In the genomic region with DNA sequence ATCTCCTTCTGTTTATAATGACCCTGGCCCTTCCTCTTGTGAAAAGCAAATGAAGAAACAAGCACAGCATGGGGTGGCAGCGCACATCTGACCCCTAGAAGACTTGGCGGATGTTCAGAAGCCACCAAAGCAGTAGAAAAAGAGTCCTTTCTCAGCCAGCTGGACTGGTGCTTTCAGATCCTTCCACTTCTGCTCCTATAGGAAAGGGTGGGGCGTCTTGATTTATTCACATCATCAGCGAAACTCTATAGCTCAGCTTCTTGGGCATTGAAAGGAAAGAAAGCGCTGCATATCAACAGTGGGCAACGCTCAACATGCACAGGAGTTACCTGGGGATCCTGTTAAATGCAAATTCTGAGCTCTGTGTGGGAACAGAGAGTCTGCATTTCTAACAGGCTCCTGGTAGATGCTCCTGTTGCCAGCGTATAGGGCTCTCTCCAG, we compare ENCODE assay signal across 9 mouse cellular contexts.
DNase-seq lines count a peak whose midpoint lies in the region; ATAC-seq and TF ChIP-seq lines count a peak whose summit lies in the region.
"Had no signal": no experiment of that assay in that cellular context is flagged by ENCODE, and none has a peak within 500 bp of the region (broad histone marks: within the 10 kb centered on the region; RNA-seq: fewer than 3 reads in every experiment).

No protein-coding gene starts in this region.

- no peak for TF ChIP-seq EP300 in lung, postnatal 0 days (IDR thresholded peaks at IDR 0.05)
- TF ChIP-seq EP300 in liver, postnatal 0 days (IDR thresholded peaks at IDR 0.05; ENCODE audit: low read depth), result no peak

- H3K9me3 ChIP-seq in kidney, embryonic 15.5 days (replicated peaks), result no peaks in the 10 kb centered on the region
- no peaks in the 10 kb centered on the region for H3K9me3 ChIP-seq in lung, postnatal 0 days (ENCODE audit: low read length)
- no peaks in the 10 kb centered on the region for H3K9me3 ChIP-seq in neural tube, embryonic 15.5 days (replicated peaks)
- H3K9me3 ChIP-seq in liver, postnatal 0 days (ENCODE audit: low read length), result no peaks in the 10 kb centered on the region
- H3K9me3 ChIP-seq: heart, embryonic 15.5 days had no signal

- no peaks in the 10 kb centered on the region for H3K4me1 ChIP-seq in kidney, embryonic 15.5 days
- H3K4me1 ChIP-seq in lung, postnatal 0 days (ENCODE audit: insufficient read depth, low read depth, low read length), result no peaks in the 10 kb centered on the region
- 0 out of 2 replicates have a peak, but pooled peaks cover 4% of the 10 kb centered on the region for H3K4me1 ChIP-seq in neural tube, embryonic 15.5 days
- no peaks in the 10 kb centered on the region for H3K4me1 ChIP-seq in liver, postnatal 0 days (ENCODE audit: insufficient read depth)
- H3K4me1 ChIP-seq: heart, embryonic 15.5 days had no signal

- DNase-seq in kidney, adult 18-20 months, result no peak
- DNase-seq in embryo, embryonic 9.5 days (ENCODE audit: extremely low spot score), result peak; percentile 13
- peak; percentile 13 for DNase-seq in lung, postnatal 0 days (ENCODE audit: low spot score)
- no peak for DNase-seq in liver, postnatal 0 days
- no peak for DNase-seq in c-Kit-positive CD71-positive TER-119-positive erythroid progenitor cells, embryonic 14.5 days (ENCODE audit: low spot score)
- DNase-seq in heart, adult 9 months (ENCODE audit: low spot score in 2 of 2), result no peak

- no peak for TF ChIP-seq CTCF in lung, postnatal 0 days (IDR thresholded peaks at IDR 0.05)
- no peak for TF ChIP-seq CTCF in liver, postnatal 0 days (IDR thresholded peaks at IDR 0.05; ENCODE audit: low read depth)

- no peaks in the 10 kb centered on the region for H3K27me3 ChIP-seq in kidney, embryonic 15.5 days
- H3K27me3 ChIP-seq in lung, postnatal 0 days (replicated peaks; ENCODE audit: insufficient read depth, low read length), result no peaks in the 10 kb centered on the region
- no peaks in the 10 kb centered on the region for H3K27me3 ChIP-seq in neural tube, embryonic 15.5 days (replicated peaks)
- no peaks in the 10 kb centered on the region for H3K27me3 ChIP-seq in liver, postnatal 0 days (ENCODE audit: insufficient read depth, low read length)
- H3K27me3 ChIP-seq: heart, embryonic 15.5 days had no signal

- 19% methylated on average over 7 of the region's 7 CpGs for WGBS in kidney, embryonic 15.5 days
- WGBS in lung, postnatal 0 days, result 11% methylated on average over 7 of the region's 7 CpGs
- WGBS in neural tube, embryonic 15.5 days, result 13% methylated on average over 7 of the region's 7 CpGs
- 47% methylated on average over 7 of the region's 7 CpGs for WGBS in liver, postnatal 0 days (ENCODE audit: insufficient replicate concordance)

- ATAC-seq in kidney, embryonic 15.5 days (replicated peaks; ENCODE audit: low FRiP score), result no peak
- ATAC-seq in lung, postnatal 0 days, result no peak
- ATAC-seq in neural tube, embryonic 15.5 days (ENCODE audit: low FRiP score), result peak; percentile 35; the same call in 1 of the 2 replicates
- no peak for ATAC-seq in liver, postnatal 0 days

- no peak overlapping the region for H3K9ac ChIP-seq in kidney, embryonic 15.5 days
- no peak overlapping the region for H3K9ac ChIP-seq in lung, postnatal 0 days (replicated peaks; ENCODE audit: low read depth)
- no peak overlapping the region for H3K9ac ChIP-seq in neural tube, embryonic 15.5 days (replicated peaks)
- no peak overlapping the region for H3K9ac ChIP-seq in liver, postnatal 0 days (replicated peaks)
- H3K9ac ChIP-seq: heart, embryonic 15.5 days had no signal

- no peak overlapping the region for H3K4me3 ChIP-seq in kidney, embryonic 15.5 days (replicated peaks)
- no peak overlapping the region for H3K4me3 ChIP-seq in lung, postnatal 0 days (ENCODE audit: low read depth, low read length)
- H3K4me3 ChIP-seq in neural tube, embryonic 15.5 days (replicated peaks), result 0 out of 2 replicates have a peak overlapping the region, but pooled peaks have one; percentile 1
- no peak overlapping the region for H3K4me3 ChIP-seq in liver, postnatal 0 days (ENCODE audit: low read depth, low read length)
- H3K4me3 ChIP-seq: heart, embryonic 15.5 days had no signal

- H3K36me3 ChIP-seq in kidney, embryonic 15.5 days, result no peaks in the 10 kb centered on the region
- no peaks in the 10 kb centered on the region for H3K36me3 ChIP-seq in lung, postnatal 0 days (ENCODE audit: insufficient read depth, low read length)
- no peaks in the 10 kb centered on the region for H3K36me3 ChIP-seq in neural tube, embryonic 15.5 days
- H3K36me3 ChIP-seq in liver, postnatal 0 days (replicated peaks; ENCODE audit: insufficient read depth, low read length), result no peaks in the 10 kb centered on the region
- H3K36me3 ChIP-seq: heart, embryonic 15.5 days had no signal

- H3K27ac ChIP-seq in kidney, embryonic 15.5 days, result no peak overlapping the region
- no peak overlapping the region for H3K27ac ChIP-seq in lung, postnatal 0 days (ENCODE audit: low read length)
- no peak overlapping the region for H3K27ac ChIP-seq in neural tube, embryonic 15.5 days (replicated peaks)
- no peak overlapping the region for H3K27ac ChIP-seq in liver, postnatal 0 days (ENCODE audit: low read depth)
- H3K27ac ChIP-seq: heart, embryonic 15.5 days had no signal

- H3K4me2 ChIP-seq in kidney, embryonic 15.5 days, result 0 out of 2 replicates have a peak overlapping the region, but pooled peaks have one; percentile 17
- H3K4me2 ChIP-seq in lung, postnatal 0 days (replicated peaks; ENCODE audit: low read depth, low read length), result no peak overlapping the region
- peak overlapping the region; percentile 38 for H3K4me2 ChIP-seq in neural tube, embryonic 15.5 days
- no peak overlapping the region for H3K4me2 ChIP-seq in liver, postnatal 0 days (ENCODE audit: low read depth, low read length)
- H3K4me2 ChIP-seq: heart, embryonic 15.5 days had no signal

Comparison
In these comparisons a context has a peak if more than half of its experiments do, and no peak if none do; other contexts are left out.
1. H3K4me2 ChIP-seq: peak in kidney, embryonic 15.5 days (single experiment) and neural tube, embryonic 15.5 days (single experiment); none in lung, postnatal 0 days (single experiment) and liver, postnatal 0 days (single experiment).
2. DNase-seq: peak in embryo, embryonic 9.5 days (single experiment) and lung, postnatal 0 days (single experiment); none in kidney, adult 18-20 months (single experiment), liver, postnatal 0 days (single experiment), c-Kit-positive CD71-positive TER-119-positive erythroid progenitor cells, embryonic 14.5 days (single experiment) and heart, adult 9 months (0 of 2).